Mouse (Mus musculus) MEL (cell line): ENCODE data around the gene Angptl8.

Experiments used
- CHD1 ChIP-seq: IDR thresholded peaks from 2 replicates; pipeline ENCODE4 v1.6.1; 2012; ENCODE audit warnings: low read depth, mild to moderate bottlenecking, inconsistent platforms, low read length, improper control_type of control experiment
- CTCF ChIP-seq, 3 experiments: IDR thresholded peaks in 2 of 3; conservative IDR thresholded peaks in 1 of 3; 2 replicates each; pipeline ENCODE4 v1.5.1; 2011 to 2012; ENCODE audit warnings: low read length in 3 of 3, low read depth in 2 of 3, mild to moderate bottlenecking in 2 of 3, improper control_type of control experiment in 1 of 3, inconsistent platforms in 1 of 3, mixed read lengths in 1 of 3, moderate library complexity in 1 of 3; ENCODE audit not compliant: control insufficient read depth in 1 of 3, insufficient read depth in 1 of 3, poor library complexity in 1 of 3, severe bottlenecking in 1 of 3
- EP300 ChIP-seq, 2 experiments: IDR thresholded peaks; 2 replicates each; pipeline ENCODE4 v1.6.1; 2011; ENCODE audit warnings: improper control_type of control experiment in 2 of 2, low read length in 2 of 2, low read depth in 1 of 2, mild to moderate bottlenecking in 1 of 2
- JUND ChIP-seq: IDR thresholded peaks from 2 replicates; pipeline ENCODE4 v1.6.1; 2011; ENCODE audit warnings: low read depth, mild to moderate bottlenecking, improper control_type of control experiment, low read length
- MAZ ChIP-seq: IDR thresholded peaks from 2 replicates; pipeline ENCODE4 v1.6.1; 2012; ENCODE audit warnings: low read depth, mild to moderate bottlenecking, inconsistent platforms, low read length, improper control_type of control experiment
- MXI1 ChIP-seq: IDR thresholded peaks from 2 replicates; pipeline ENCODE4 v1.6.1; 2011; ENCODE audit warnings: mild to moderate bottlenecking, low read depth, low read length, improper control_type of control experiment
- POLR2A ChIP-seq, 2 experiments: IDR thresholded peaks; 2 replicates each; pipeline ENCODE4 v1.6.1; 2011 to 2012; ENCODE audit warnings: low read length in 2 of 2, mild to moderate bottlenecking in 2 of 2, control low read depth in 1 of 2, improper control_type of control experiment in 1 of 2, low read depth in 1 of 2, moderate library complexity in 1 of 2; ENCODE audit not compliant: control insufficient read depth in 1 of 2, insufficient read depth in 1 of 2, poor library complexity in 1 of 2
- POLR2AphosphoS2 ChIP-seq: IDR thresholded peaks from 2 replicates; pipeline ENCODE4 v1.6.1; 2011; ENCODE audit warnings: low read length, improper control_type of control experiment
- SIN3A ChIP-seq: IDR thresholded peaks from 2 replicates; pipeline ENCODE4 v1.6.1; 2012; ENCODE audit warnings: low read length, improper control_type of control experiment, inconsistent platforms
- TCF12 ChIP-seq: IDR thresholded peaks from 2 replicates; pipeline ENCODE4 v1.6.1; 2014; ENCODE audit warnings: low read depth, mild to moderate bottlenecking, inconsistent platforms, low read length, improper control_type of control experiment, moderate library complexity
- USF1 ChIP-seq: IDR thresholded peaks from 2 replicates; pipeline ENCODE4 v1.6.1; 2014; ENCODE audit warnings: low read depth, mild to moderate bottlenecking, inconsistent platforms, low read length, improper control_type of control experiment, moderate library complexity
- USF2 ChIP-seq, 2 experiments: IDR thresholded peaks; 2 replicates each; pipeline ENCODE4 v1.6.1; 2011 to 2012; ENCODE audit warnings: improper control_type of control experiment in 2 of 2, low read length in 2 of 2, borderline replicate concordance in 1 of 2, inconsistent platforms in 1 of 2, low read depth in 1 of 2, mild to moderate bottlenecking in 1 of 2; ENCODE audit not compliant: insufficient read depth in 1 of 2

GRCm38 (mm10) chr9:21798345-21799009 is 36.8 kb upstream of the Angptl8 start, which contains the start of gene Kank2:
- TF ChIP-seq USF1 (peak; percentile 63), POLR2A (IDR thresholded peaks at IDR 0.05; ENCODE audit: control insufficient read depth in 1 of 2, insufficient read depth in 1 of 2, low read depth in 1 of 2, low read length in 2 of 2, poor library complexity in 1 of 2) (peak; percentile 59 to 76; a peak in 3 of 4 replicates), POLR2AphosphoS2 (no peak), USF2 (IDR thresholded peaks at IDR 0.05; ENCODE audit: borderline replicate concordance in 1 of 2, insufficient read depth in 1 of 2, low read depth in 1 of 2, low read length in 2 of 2) (no peak), EP300 (IDR thresholded peaks at IDR 0.05; ENCODE audit: low read depth in 1 of 2, low read length in 2 of 2) (peak; percentile 5 to 36; a peak in 1 of 4 replicates), CTCF (IDR thresholded peaks at IDR 0.05 in 2 of 3, conservative IDR thresholded peaks at IDR 0.05 in 1 of 3; ENCODE audit: control insufficient read depth in 1 of 3, insufficient read depth in 1 of 3, low read depth in 2 of 3, low read length in 3 of 3, poor library complexity in 1 of 3, severe bottlenecking in 1 of 3) (no peak), SIN3A (peak; percentile 28; the same call in 1 of the 2 replicates), TCF12 (peak; percentile 12; the same call in 1 of the 2 replicates), JUND (no peak), MAZ (peak; percentile 54; the same call in 1 of the 2 replicates), CHD1 (no peak), MXI1 (peak; percentile 74; the same call in 1 of the 2 replicates)
